Mouse (Mus musculus) retina, adult 2 months (tissue): ENCODE results near the gene Wwp2.

Experiments used
- DNase-seq: peaks from one replicate; pipeline ENCODE4 v3.0.0-alpha.2; 2012; ENCODE audit warnings: low read depth, low spot score

The Wwp2 gene

GRCm38 (mm10) chr8:107435962-107436831 lies at the start of gene Wwp2:
Wwp2 (plus strand) TSS chr8:107436365.
- DNase-seq = peak; percentile 57

GRCm38 (mm10) chr8:107386642-107387041 lies 49.5 kb upstream of the Wwp2 start:
- no peak for DNase-seq

- no peak for DNase-seq
These were observed 48.3 kb upstream of the Wwp2 start for GRCm38 (mm10) chr8:107387861-107388260.

GRCm38 (mm10) chr8:107389557-107389956 lies 46.6 kb upstream of the Wwp2 start:
- DNase-seq = no peak

- DNase-seq = no peak
These were observed 45.6 kb upstream of the Wwp2 start for GRCm38 (mm10) chr8:107390476-107391135.

- DNase-seq = no peak
These were observed 45.0 kb upstream of the Wwp2 start for GRCm38 (mm10) chr8:107391136-107391516.

- DNase-seq = no peak
These were observed 40.8 kb upstream of the Wwp2 start for GRCm38 (mm10) chr8:107395397-107395796.

GRCm38 (mm10) chr8:107396106-107396670 lies 40.0 kb upstream of the Wwp2 start:
- no peak for DNase-seq

GRCm38 (mm10) chr8:107397665-107398064 lies 38.5 kb upstream of the Wwp2 start:
- no peak for DNase-seq

GRCm38 (mm10) chr8:107399495-107399894 lies 36.7 kb upstream of the Wwp2 start:
- no peak for DNase-seq

GRCm38 (mm10) chr8:107401866-107402265 lies 34.3 kb upstream of the Wwp2 start:
- no peak for DNase-seq

GRCm38 (mm10) chr8:107403038-107403781 lies 33.0 kb upstream of the Wwp2 start, which contains the start of gene Nqo1:
Nqo1 (minus strand) TSS chr8:107403206.
- no peak for DNase-seq

- DNase-seq = no peak
These were observed 32.1 kb upstream of the Wwp2 start for GRCm38 (mm10) chr8:107404057-107404456.

- no peak for DNase-seq
These were observed 30.2 kb upstream of the Wwp2 start for GRCm38 (mm10) chr8:107405935-107406334.

- DNase-seq = no peak
These were observed 24.8 kb upstream of the Wwp2 start for GRCm38 (mm10) chr8:107411391-107411790.

- no peak for DNase-seq
These were observed 23.6 kb upstream of the Wwp2 start for GRCm38 (mm10) chr8:107412552-107412951.

- DNase-seq = no peak
These were observed 22.3 kb upstream of the Wwp2 start for GRCm38 (mm10) chr8:107413881-107414280.

- no peak for DNase-seq
These were observed 19.2 kb upstream of the Wwp2 start for GRCm38 (mm10) chr8:107417001-107417400.

- DNase-seq = no peak
These were observed 12.0 kb upstream of the Wwp2 start for GRCm38 (mm10) chr8:107424176-107424575.

GRCm38 (mm10) chr8:107424597-107425229 lies 11.5 kb upstream of the Wwp2 start, which contains the start of gene Nob1:
Nob1 (minus strand) TSS chr8:107425051.
- peak; percentile 90 for DNase-seq

- no peak for DNase-seq
These were observed 11.0 kb upstream of the Wwp2 start for GRCm38 (mm10) chr8:107425230-107425597.
